ENCODE assay signal across 8 mouse cellular contexts in the genomic region with DNA sequence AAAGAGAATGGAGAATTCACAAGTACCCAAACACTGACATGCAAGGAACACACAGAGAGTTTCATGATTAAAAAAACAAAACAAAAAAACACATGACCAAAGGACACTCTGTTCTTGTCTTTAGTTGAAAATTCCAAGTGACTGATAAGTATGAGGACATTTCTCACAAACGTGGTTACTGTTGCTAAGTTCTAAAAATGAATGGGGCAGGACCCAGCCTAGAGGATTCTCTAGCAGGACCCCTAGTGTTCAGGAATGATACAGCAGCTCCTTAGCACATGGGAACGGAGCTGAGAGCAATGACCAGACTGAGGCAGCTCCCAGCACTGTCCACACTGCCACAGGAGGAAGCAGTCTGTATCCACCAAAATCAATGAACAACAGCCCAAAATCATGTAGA. TPM values are rescaled to one million over a fixed set of nuclear protein-coding genes. Genes with fewer than 3 reads are reported as not detected.
DNase-seq lines count a peak whose midpoint lies in the region; ATAC-seq and TF ChIP-seq lines count a peak whose summit lies in the region.

No protein-coding gene starts in this region.

- peak; percentile 97 for DNase-seq in heart, adult 11 months
- no peak for DNase-seq in heart, embryonic 10.5 days (ENCODE audit: low spot score)
- peak; percentile 53 for DNase-seq in CH12.LX (ENCODE audit: extremely low read depth)
- DNase-seq in cerebellum, adult 9-10 months = peak; percentile 42
- peak; percentile 37 for DNase-seq in gastrocnemius, postnatal 25 days
- peak; percentile 81 for DNase-seq in kidney, postnatal 0 days (ENCODE audit: low spot score)
- DNase-seq in lung, postnatal 0 days (ENCODE audit: low spot score) = peak; percentile 97
- DNase-seq in testis, postnatal 10 days (ENCODE audit: low spot score) = peak; percentile 75

- ATAC-seq in kidney, postnatal 0 days (replicated peaks; ENCODE audit: low FRiP score, low read depth) = no peak; the same call in 1 of the 2 replicates
- ATAC-seq in lung, postnatal 0 days = peak; percentile 93

- TF ChIP-seq POLR2A in CH12.LX (IDR thresholded peaks at IDR 0.05; ENCODE audit: low read depth, low read length) = no peak

- H3K36me3 ChIP-seq in heart, embryonic 10.5 days = no peaks in the 10 kb centered on the region
- no peaks in the 10 kb centered on the region for H3K36me3 ChIP-seq in CH12.LX (replicated peaks in 1 of 2; ENCODE audit: control insufficient read depth in 1 of 2, insufficient read depth in 1 of 2, low read length in 1 of 2)
- H3K36me3 ChIP-seq in kidney, postnatal 0 days (ENCODE audit: insufficient read depth, low read length) = no peaks in the 10 kb centered on the region
- H3K36me3 ChIP-seq in lung, postnatal 0 days (ENCODE audit: insufficient read depth, low read length) = no peaks in the 10 kb centered on the region

- peak; percentile 56 to 72; a peak in 3 of 4 replicates for TF ChIP-seq CTCF in CH12.LX (conservative IDR thresholded peaks at IDR 0.05 in 1 of 2, IDR thresholded peaks at IDR 0.05 in 1 of 2; ENCODE audit: low read depth in 2 of 2, low read length in 2 of 2)
- TF ChIP-seq CTCF in kidney, postnatal 0 days (IDR thresholded peaks at IDR 0.05; ENCODE audit: low read depth) = peak; percentile 71
- TF ChIP-seq CTCF in lung, postnatal 0 days (IDR thresholded peaks at IDR 0.05) = peak; percentile 89

- no peak overlapping the region for H3K27ac ChIP-seq in heart, embryonic 10.5 days
- H3K27ac ChIP-seq in CH12.LX (ENCODE audit: insufficient read depth, low read depth) = no peak overlapping the region
- H3K27ac ChIP-seq in kidney, postnatal 0 days = no peak overlapping the region
- peak overlapping the region; percentile 60; the same call in 1 of the 2 replicates for H3K27ac ChIP-seq in lung, postnatal 0 days (ENCODE audit: low read length)

- dilution Hi-C loops in CH12.LX (cut with MboI; ENCODE audit: extremely low pct_ligation_motif_present, extremely low pct_unique_long_range_greater_than_20kb, low sequenced_read_pairs) = no loop called here

- H3K4me1 ChIP-seq in heart, embryonic 10.5 days = peaks cover 15% of the 10 kb centered on the region; the same call in 1 of the 2 replicates
- H3K4me1 ChIP-seq in CH12.LX (ENCODE audit: control insufficient read depth in 1 of 2, insufficient read depth in 2 of 2) = no peaks in the 10 kb centered on the region
- H3K4me1 ChIP-seq in kidney, postnatal 0 days (replicated peaks; ENCODE audit: insufficient read depth, low read length) = 0 out of 2 replicates have a peak, but pooled peaks cover 4% of the 10 kb centered on the region
- H3K4me1 ChIP-seq in lung, postnatal 0 days (ENCODE audit: insufficient read depth, low read depth, low read length) = peaks cover 10% of the 10 kb centered on the region; the same call in 1 of the 2 replicates

- WGBS in heart, embryonic 10.5 days = 18% methylated on average over 2 of the region's 2 CpGs
- 37% methylated on average over 2 of the region's 2 CpGs for WGBS in kidney, postnatal 0 days
- WGBS in lung, postnatal 0 days = 7% methylated on average over 2 of the region's 2 CpGs

- no peak overlapping the region for H3K4me2 ChIP-seq in CH12.LX (ENCODE audit: insufficient read depth, low read depth, poor library complexity, severe bottlenecking)
- H3K4me2 ChIP-seq in kidney, postnatal 0 days (ENCODE audit: low read length) = no peak overlapping the region
- no peak overlapping the region for H3K4me2 ChIP-seq in lung, postnatal 0 days (replicated peaks; ENCODE audit: low read depth, low read length)

- H3K4me3 ChIP-seq in heart, embryonic 10.5 days = no peak overlapping the region
- no peak overlapping the region for H3K4me3 ChIP-seq in CH12.LX (replicated peaks in 1 of 3; ENCODE audit: low read depth in 2 of 3, low read length in 2 of 3, poor library complexity in 1 of 3)
- H3K4me3 ChIP-seq in kidney, postnatal 0 days (replicated peaks; ENCODE audit: low read depth, low read length) = no peak overlapping the region
- H3K4me3 ChIP-seq in lung, postnatal 0 days (ENCODE audit: low read depth, low read length) = no peak overlapping the region

- H3K27me3 ChIP-seq in heart, embryonic 10.5 days (ENCODE audit: insufficient read depth, poor library complexity, severe bottlenecking) = no peaks in the 10 kb centered on the region
- no peaks in the 10 kb centered on the region for H3K27me3 ChIP-seq in CH12.LX (replicated peaks)
- no peaks in the 10 kb centered on the region for H3K27me3 ChIP-seq in kidney, postnatal 0 days (ENCODE audit: insufficient read depth, low read length)
- H3K27me3 ChIP-seq in lung, postnatal 0 days (replicated peaks; ENCODE audit: insufficient read depth, low read length) = no peaks in the 10 kb centered on the region

- in situ Hi-C loops in CH12.LX (cut with MboI; ENCODE audit: low pct_ligation_motif_present, low pct_unique_long_range_greater_than_20kb, low sequenced_read_pairs) = no loop called here

- no peaks in the 10 kb centered on the region for H3K9me3 ChIP-seq in heart, embryonic 10.5 days
- no peaks in the 10 kb centered on the region for H3K9me3 ChIP-seq in CH12.LX (replicated peaks; ENCODE audit: low read length)
- no peaks in the 10 kb centered on the region for H3K9me3 ChIP-seq in kidney, postnatal 0 days (replicated peaks; ENCODE audit: low read length)
- no peaks in the 10 kb centered on the region for H3K9me3 ChIP-seq in lung, postnatal 0 days (ENCODE audit: low read length)

- no peak overlapping the region for H3K9ac ChIP-seq in CH12.LX (ENCODE audit: insufficient read depth, low read depth)
- H3K9ac ChIP-seq in kidney, postnatal 0 days (ENCODE audit: low read depth, low read length) = no peak overlapping the region
- H3K9ac ChIP-seq in lung, postnatal 0 days (replicated peaks; ENCODE audit: low read depth) = no peak overlapping the region

- no peaks in the 10 kb centered on the region for H3K79me2 ChIP-seq in CH12.LX (replicated peaks; ENCODE audit: control insufficient read depth, extremely low read depth, insufficient read depth, poor library complexity, severe bottlenecking)

- peak; percentile 48 for TF ChIP-seq RAD21 in CH12.LX (IDR thresholded peaks at IDR 0.05; ENCODE audit: low read depth, low read length)

- no peak for TF ChIP-seq EP300 in CH12.LX (IDR thresholded peaks at IDR 0.05; ENCODE audit: low read length)
- TF ChIP-seq EP300 in lung, postnatal 0 days (IDR thresholded peaks at IDR 0.05) = peak; percentile 99

TF ChIP-seq in CH12.LX, 34 proteins besides CTCF, POLR2A, EP300 and RAD21:
- no peak for TF ChIP-seq HCFC1 (IDR thresholded peaks at IDR 0.05; ENCODE audit: low read depth, low read length)
- TF ChIP-seq MYC (IDR thresholded peaks at IDR 0.05; ENCODE audit: low read depth, low read length) = peak; percentile 32; the same call in 1 of the 2 replicates
- TF ChIP-seq SMC3 (IDR thresholded peaks at IDR 0.05; ENCODE audit: low read depth, low read length) = peak; percentile 63

RNA-seq across cellular contexts. Expression of gene Carmil1, which starts 26.6 kb away (rescaled TPM):
- 13.5 and 21.8 TPM in 2 replicates for polyA plus RNA-seq in heart, embryonic 10.5 days (2016; fragmentation: Nextera tagmentation; extraction: Ambion mirVana)
- total RNA-seq in CH12.LX (2012; rRNA removed) (1.1 and 1.8 TPM in 2 replicates), CH12.LX (2014; rRNA removed) (5.7 and 7.2 TPM in 2 replicates)
- 9.4 and 11.0 TPM in 2 replicates for polyA plus RNA-seq in CH12.LX (2012; ENCODE audit: insufficient read length, low read depth)
- total RNA-seq in gastrocnemius, postnatal 25 days (2021) = 1 to 10 TPM; 1.9 to 3.0 TPM
- polyA plus RNA-seq in kidney, postnatal 0 days (2015; fragmentation: Nextera tagmentation; extraction: Ambion mirVana) = 35.4 and 40.9 TPM in 2 replicates
- polyA plus RNA-seq in lung, postnatal 0 days (2015; fragmentation: Nextera tagmentation; extraction: Ambion mirVana) = 46.1 and 47.5 TPM in 2 replicates
